Mouse (Mus musculus): Measurements from ENCODE around the gene Smim7.
A peak's percentile ranks its signal among the peaks of the same experiment; 100 is the strongest.

The Smim7 gene

DNA sequence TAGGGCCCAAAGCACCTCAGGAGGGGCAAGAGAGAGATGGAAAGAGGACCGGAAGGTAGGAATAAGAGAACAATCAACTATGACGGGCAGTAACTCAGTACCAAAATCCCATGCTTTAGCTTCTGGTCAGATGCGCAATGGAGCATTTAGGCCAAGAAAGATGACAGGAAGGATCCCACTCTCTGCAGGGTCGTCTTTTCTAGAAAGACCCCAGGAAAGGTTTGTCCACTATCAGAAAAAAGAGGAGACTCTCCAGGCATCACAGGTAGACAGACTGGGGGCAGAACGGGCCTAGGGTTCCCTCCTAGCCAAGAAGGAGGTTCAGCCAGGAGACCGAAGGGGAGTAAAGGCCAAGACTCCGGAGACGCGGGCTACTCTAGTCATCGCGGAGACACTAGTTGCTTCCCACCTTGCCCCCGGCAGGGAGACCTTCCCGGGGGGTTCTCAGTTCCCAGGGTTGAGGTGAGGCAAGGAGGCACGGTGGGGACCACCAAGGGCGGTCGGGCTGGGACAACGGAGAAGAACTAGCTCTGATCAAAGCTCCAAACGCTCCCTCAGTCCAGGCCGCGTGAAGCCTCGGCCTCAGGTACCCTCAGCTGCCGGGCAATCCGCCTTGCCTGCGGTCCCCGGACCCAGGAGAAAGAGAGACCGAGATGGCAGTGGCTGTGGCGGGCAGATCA is 23.6 kb downstream of the Smim7 start:
- peak; percentile 26 for DNase-seq

DNA sequence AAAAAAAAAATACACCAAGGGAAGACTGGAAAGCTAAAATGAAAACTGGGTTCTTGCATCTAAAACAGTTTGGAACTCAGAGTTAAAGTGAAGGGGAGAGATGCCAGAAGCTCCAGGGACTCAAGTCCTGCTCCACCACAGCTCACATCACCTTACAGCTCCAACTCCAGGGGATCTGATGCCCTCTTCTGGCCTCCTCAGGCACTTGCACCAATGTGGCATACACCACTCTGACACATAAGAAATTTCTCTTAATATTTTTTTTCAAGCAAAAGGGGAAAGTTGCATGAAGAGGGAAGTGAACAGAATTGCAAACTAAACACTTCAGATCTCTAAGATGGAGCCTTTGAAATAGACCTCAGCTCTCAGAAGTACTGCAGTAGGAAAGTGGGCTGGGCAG is 31.7 kb downstream of the Smim7 start:
- DNase-seq: peak; percentile 11

DNA sequence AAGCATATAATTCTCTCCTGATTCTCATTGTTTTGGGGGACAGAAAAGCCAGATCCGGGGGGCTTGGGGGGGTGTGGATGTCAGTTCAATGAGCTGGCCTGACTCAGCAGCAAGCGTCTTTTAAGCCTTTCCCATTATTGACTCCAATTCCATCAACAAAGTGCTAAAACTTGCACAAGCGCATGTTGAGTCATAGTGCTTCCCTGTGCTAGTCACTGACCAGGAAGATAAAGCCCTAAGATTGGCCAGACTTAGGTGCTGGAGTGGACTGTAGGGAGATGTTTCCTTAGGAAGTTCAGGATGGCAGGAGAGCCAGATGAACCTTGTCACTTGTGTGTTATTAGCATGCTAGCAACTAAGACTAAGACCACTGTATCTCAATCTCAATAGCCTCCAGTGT is 36.0 kb downstream of the Smim7 start:
- DNase-seq: no peak

DNA sequence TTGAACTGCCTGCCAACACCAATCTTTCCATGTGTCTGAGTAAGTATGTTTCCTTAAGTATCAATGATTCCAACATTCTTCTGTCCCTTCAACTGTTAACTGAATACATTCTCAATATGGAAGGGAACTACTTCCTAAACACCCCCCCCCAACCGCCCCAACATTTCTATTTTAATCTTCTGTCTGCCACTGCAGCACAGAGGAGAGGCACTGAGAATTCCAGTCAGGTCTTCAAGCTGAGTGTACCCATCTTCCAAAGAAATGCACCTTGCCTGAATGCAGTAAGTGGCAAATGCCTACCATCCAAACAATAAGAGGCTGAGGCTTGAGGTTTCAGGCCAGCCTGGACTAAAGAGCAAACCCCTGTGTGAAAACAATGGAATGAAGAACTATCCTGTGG is 38.8 kb downstream of the Smim7 start:
- no peak for DNase-seq

DNA sequence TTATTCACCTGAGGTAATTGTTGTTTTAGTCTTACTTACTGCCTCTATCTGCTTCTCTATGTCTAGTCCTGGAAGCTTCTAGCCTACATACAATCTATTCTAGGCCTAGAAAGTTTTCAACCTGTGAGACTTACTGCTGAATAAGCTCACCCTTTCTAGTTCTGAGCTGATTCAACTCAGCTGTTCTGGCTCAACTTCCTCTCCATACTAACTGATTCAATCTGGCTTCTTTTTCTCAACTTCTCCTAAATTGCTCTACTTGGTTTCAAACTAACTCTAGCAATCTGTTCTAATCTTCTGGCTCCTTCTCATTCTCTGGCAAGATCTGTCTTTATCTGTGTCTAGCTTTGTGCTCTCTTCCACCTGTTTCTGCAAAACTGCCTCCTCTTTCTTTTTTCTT is 49.0 kb downstream of the Smim7 start:
- DNase-seq: no peak

DNA sequence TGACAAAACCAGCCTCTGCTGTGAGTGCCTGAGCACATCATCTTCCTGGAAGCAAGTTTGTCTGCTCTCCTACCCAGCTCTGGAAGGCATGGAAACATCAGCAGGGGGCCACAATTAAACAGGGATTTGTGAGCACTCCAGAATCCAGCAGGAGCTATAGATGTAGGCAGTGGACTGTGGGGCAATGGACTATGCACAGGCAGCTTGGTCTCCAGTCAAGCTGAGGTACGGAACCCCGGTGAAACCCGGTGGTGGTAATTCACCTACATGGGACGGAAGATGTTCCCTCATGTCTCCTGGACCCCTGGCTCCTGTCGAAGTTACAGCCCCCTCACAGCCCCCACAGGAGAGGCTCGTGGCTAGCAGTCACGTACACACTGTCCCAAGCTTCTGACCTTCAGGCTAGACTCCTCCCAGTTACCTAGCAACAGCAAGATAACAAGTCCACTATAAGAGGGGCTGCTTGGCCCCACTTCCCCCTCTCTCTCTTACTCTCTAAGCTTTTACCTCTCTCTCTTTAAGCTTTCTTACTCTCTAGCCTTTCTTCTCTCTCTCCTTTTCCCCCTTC is 53.4 kb downstream of the Smim7 start:
- no peak for DNase-seq

Measured in liver (tissue).